Mouse (Mus musculus): ENCODE measurements around the gene Hkdc1.

DNA sequence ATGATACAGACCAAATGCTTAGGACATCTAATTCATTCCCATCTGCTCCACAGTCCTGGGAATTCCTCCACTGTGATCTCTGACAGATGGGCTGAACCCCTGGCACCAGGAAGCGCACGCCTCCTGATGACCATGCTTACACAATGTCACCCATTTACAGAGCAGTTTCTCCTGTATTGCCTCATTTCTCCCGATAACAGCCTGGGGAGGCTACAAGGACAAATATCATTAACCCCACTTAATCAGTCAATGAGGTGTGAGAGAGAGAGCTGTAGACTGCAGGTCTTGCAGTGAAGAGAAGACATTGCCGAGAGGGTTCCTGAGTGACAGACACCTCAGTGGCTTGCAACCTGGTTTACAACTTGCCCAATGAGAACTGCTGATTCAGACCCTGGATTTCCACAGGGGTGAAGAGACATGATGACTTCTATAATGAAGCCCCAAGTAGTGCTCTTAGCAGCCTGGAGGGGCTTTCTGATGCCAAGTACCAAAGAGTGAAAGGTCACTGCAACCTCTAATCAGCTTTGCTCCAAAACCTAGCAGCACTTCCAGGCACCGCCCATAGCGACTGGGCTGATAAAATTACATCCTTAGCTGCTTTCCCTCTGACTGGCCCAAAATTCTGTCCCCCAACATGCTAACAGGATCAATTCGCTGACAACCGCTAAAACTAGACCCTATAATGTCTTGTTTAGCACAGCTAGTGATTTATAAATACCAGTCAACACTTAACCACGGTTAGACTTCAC is 78.1 kb downstream of the Hkdc1 start:
- TF ChIP-seq CTCF (conservative IDR thresholded peaks at IDR 0.05; ENCODE audit: low read length) (no peak), POU5F1 (IDR thresholded peaks at IDR 0.05; ENCODE audit: borderline replicate concordance, low read length) (no peak)

All from E14TG2a.4 (cell line).